Mouse (Mus musculus): Measurements from ENCODE around the gene Orm2. TPM values are rescaled to one million over a fixed set of nuclear protein-coding genes. Genes with fewer than 3 reads are reported as not detected.

Orm2 gene
- polyA plus RNA-seq, 1 experiment from 2014 or later = not detected

GRCm38 (mm10) chr4:63338414-63339076 lies 23.7 kb upstream of the Orm2 start:
- Histone ChIP-seq H3K27ac (ENCODE audit: low read depth) (no peak overlapping the region), H3K27me3 (ENCODE audit: insufficient read depth, low read length) (no peaks in the 10 kb centered on the region), H3K36me3 (replicated peaks; ENCODE audit: insufficient read depth, low read length) (no peaks in the 10 kb centered on the region), H3K9me3 (ENCODE audit: low read length) (no peaks in the 10 kb centered on the region), H3K9ac (replicated peaks) (no peak overlapping the region), H3K4me1 (ENCODE audit: insufficient read depth) (no peaks in the 10 kb centered on the region), H3K4me2 (ENCODE audit: low read depth, low read length) (no peak overlapping the region), H3K4me3 (ENCODE audit: low read depth, low read length) (no peak overlapping the region)
- peak; percentile 83 for ATAC-seq
- DNase-seq = no peak
- 46% methylated on average over 3 of the region's 3 CpGs for WGBS (ENCODE audit: insufficient replicate concordance)
- no peak for TF ChIP-seq CTCF (IDR thresholded peaks at IDR 0.05; ENCODE audit: low read depth)
- no peak for TF ChIP-seq EP300 (IDR thresholded peaks at IDR 0.05; ENCODE audit: low read depth)

GRCm38 (mm10) chr4:63342491-63342890 lies 19.8 kb upstream of the Orm2 start:
- Histone ChIP-seq H3K4me1 (ENCODE audit: insufficient read depth) (no peaks in the 10 kb centered on the region), H3K36me3 (replicated peaks; ENCODE audit: insufficient read depth, low read length) (no peaks in the 10 kb centered on the region), H3K27ac (ENCODE audit: low read depth) (no peak overlapping the region), H3K27me3 (ENCODE audit: insufficient read depth, low read length) (no peaks in the 10 kb centered on the region), H3K4me2 (ENCODE audit: low read depth, low read length) (no peak overlapping the region), H3K9me3 (ENCODE audit: low read length) (no peaks in the 10 kb centered on the region), H3K4me3 (ENCODE audit: low read depth, low read length) (no peak overlapping the region), H3K9ac (replicated peaks) (no peak overlapping the region)
- no peak for TF ChIP-seq EP300 (IDR thresholded peaks at IDR 0.05; ENCODE audit: low read depth)
- TF ChIP-seq CTCF (IDR thresholded peaks at IDR 0.05; ENCODE audit: low read depth) = no peak
- no peak for ATAC-seq
- WGBS (ENCODE audit: insufficient replicate concordance) = 52% methylated on average over 4 of the region's 4 CpGs
- no peak for DNase-seq

GRCm38 (mm10) chr4:63343608-63344007 lies 18.6 kb upstream of the Orm2 start:
- no peak overlapping the region for H3K27ac ChIP-seq (ENCODE audit: low read depth)
- WGBS (ENCODE audit: insufficient replicate concordance) = 52% methylated on average over 3 of the region's 3 CpGs
- no peaks in the 10 kb centered on the region for H3K36me3 ChIP-seq (replicated peaks; ENCODE audit: insufficient read depth, low read length)
- DNase-seq (no peak), ATAC-seq (no peak)
- no peak overlapping the region for H3K4me3 ChIP-seq (ENCODE audit: low read depth, low read length)
- H3K27me3 ChIP-seq (ENCODE audit: insufficient read depth, low read length) = no peaks in the 10 kb centered on the region
- no peak overlapping the region for H3K9ac ChIP-seq (replicated peaks)
- H3K4me1 ChIP-seq (ENCODE audit: insufficient read depth) = no peaks in the 10 kb centered on the region
- no peak overlapping the region for H3K4me2 ChIP-seq (ENCODE audit: low read depth, low read length)
- TF ChIP-seq CTCF (IDR thresholded peaks at IDR 0.05; ENCODE audit: low read depth) (no peak), EP300 (IDR thresholded peaks at IDR 0.05; ENCODE audit: low read depth) (no peak)
- H3K9me3 ChIP-seq (ENCODE audit: low read length) = no peaks in the 10 kb centered on the region

GRCm38 (mm10) chr4:63344295-63344694 lies 18.0 kb upstream of the Orm2 start, which contains the start of gene Orm1:
Orm1 (plus strand) TSS chr4:63344560.
- TF ChIP-seq EP300 (IDR thresholded peaks at IDR 0.05; ENCODE audit: low read depth) = peak; percentile 46; the same call in 1 of the 2 replicates
- TF ChIP-seq CTCF (IDR thresholded peaks at IDR 0.05; ENCODE audit: low read depth) = no peak
- H3K36me3 ChIP-seq (replicated peaks; ENCODE audit: insufficient read depth, low read length) = no peaks in the 10 kb centered on the region
- DNase-seq (peak; percentile 72), ATAC-seq (peak; percentile 90)
- no peak within 1 kb of the TSS for H3K4me3 ChIP-seq (ENCODE audit: low read depth, low read length)
- H3K27me3 ChIP-seq (ENCODE audit: insufficient read depth, low read length) = no peaks in the 10 kb centered on the region
- WGBS (ENCODE audit: insufficient replicate concordance) = 66% methylated on average over 8 of the region's 8 CpGs
- no peak within 1 kb of the TSS for H3K27ac ChIP-seq (ENCODE audit: low read depth)
- H3K4me1 ChIP-seq (ENCODE audit: insufficient read depth) = no peaks in the 10 kb centered on the region
- H3K4me2 ChIP-seq (ENCODE audit: low read depth, low read length) = 0 out of 2 replicates have a peak within 1 kb of the TSS, but pooled peaks have one; percentile 11
- H3K9ac ChIP-seq (replicated peaks) = no peak within 1 kb of the TSS
- no peaks in the 10 kb centered on the region for H3K9me3 ChIP-seq (ENCODE audit: low read length)

GRCm38 (mm10) chr4:63345261-63345660 lies 17.0 kb upstream of the Orm2 start:
- Histone ChIP-seq H3K9ac (replicated peaks) (no peak overlapping the region), H3K27ac (ENCODE audit: low read depth) (no peak overlapping the region), H3K36me3 (replicated peaks; ENCODE audit: insufficient read depth, low read length) (no peaks in the 10 kb centered on the region), H3K4me1 (ENCODE audit: insufficient read depth) (no peaks in the 10 kb centered on the region), H3K9me3 (ENCODE audit: low read length) (no peaks in the 10 kb centered on the region), H3K4me3 (ENCODE audit: low read depth, low read length) (no peak overlapping the region), H3K4me2 (ENCODE audit: low read depth, low read length) (no peak overlapping the region), H3K27me3 (ENCODE audit: insufficient read depth, low read length) (no peaks in the 10 kb centered on the region)
- DNase-seq (no peak), ATAC-seq (no peak)
- no peak for TF ChIP-seq CTCF (IDR thresholded peaks at IDR 0.05; ENCODE audit: low read depth)
- no peak for TF ChIP-seq EP300 (IDR thresholded peaks at IDR 0.05; ENCODE audit: low read depth)

- H3K9me3 ChIP-seq (ENCODE audit: low read length) = no peaks in the 10 kb centered on the region
- no peaks in the 10 kb centered on the region for H3K4me1 ChIP-seq (ENCODE audit: insufficient read depth)
- ATAC-seq (peak; percentile 65), DNase-seq (no peak)
- no peaks in the 10 kb centered on the region for H3K27me3 ChIP-seq (ENCODE audit: insufficient read depth, low read length)
- H3K27ac ChIP-seq (ENCODE audit: low read depth) = no peak overlapping the region
- H3K9ac ChIP-seq (replicated peaks) = no peak overlapping the region
- H3K4me2 ChIP-seq (ENCODE audit: low read depth, low read length) = no peak overlapping the region
- TF ChIP-seq CTCF (IDR thresholded peaks at IDR 0.05; ENCODE audit: low read depth) = no peak
- no peak for TF ChIP-seq EP300 (IDR thresholded peaks at IDR 0.05; ENCODE audit: low read depth)
- H3K4me3 ChIP-seq (ENCODE audit: low read depth, low read length) = no peak overlapping the region
- whole genome bisulfite sequencing (ENCODE audit: insufficient replicate concordance) = 63% methylated on average over 4 of the region's 4 CpGs
- H3K36me3 ChIP-seq (replicated peaks; ENCODE audit: insufficient read depth, low read length) = no peaks in the 10 kb centered on the region
Observed at GRCm38 (mm10) chr4:63346659-63347058, 15.6 kb upstream of the Orm2 start.

All from liver, postnatal 0 days (tissue).